Mouse (Mus musculus) liver, embryonic 12.5 days (tissue): ENCODE data around the gene Il18. TPM values are rescaled to one million over a fixed set of nuclear protein-coding genes. Genes with fewer than 3 reads are reported as not detected.
A peak's percentile ranks its signal among the peaks of the same experiment; 100 is the strongest.

Experiments used
- ATAC-seq: fragments of 200-750 bp; cut with Nextera tagmentation; 2 replicates; pipeline ENCODE4 v1.8.0; 2017; ENCODE audit warnings: moderate number of reproducible peaks, mild to moderate bottlenecking, moderate library complexity
- H3K27ac ChIP-seq: fragments of 300-500 bp; sonication (generic); 2 replicates; pipeline ENCODE4 v1.5.1; 2016; ENCODE audit warnings: mild to moderate bottlenecking
- H3K27me3 ChIP-seq: fragments of 300-500 bp; sonication (generic); replicated peaks from 2 replicates; pipeline ENCODE4 v1.6.1; 2016; ENCODE audit warnings: mild to moderate bottlenecking, moderate library complexity
- H3K36me3 ChIP-seq: fragments of 300-500 bp; sonication (generic); 2 replicates; pipeline ENCODE4 v1.6.1; 2016; ENCODE audit warnings: mild to moderate bottlenecking, moderate library complexity
- H3K4me1 ChIP-seq: fragments of 300-500 bp; sonication (generic); 2 replicates; pipeline ENCODE4 v1.6.1; 2016
- H3K4me2 ChIP-seq: fragments of 300-500 bp; sonication (generic); 2 replicates; pipeline ENCODE4 v1.6.1; 2016; ENCODE audit warnings: mild to moderate bottlenecking, moderate library complexity
- H3K4me3 ChIP-seq: fragments of 300-500 bp; sonication (generic); 2 replicates; pipeline ENCODE4 v1.5.1; 2016; ENCODE audit warnings: mild to moderate bottlenecking, moderate library complexity
- H3K9ac ChIP-seq: fragments of 300-500 bp; sonication (generic); 2 replicates; pipeline ENCODE4 v1.6.1; 2016; ENCODE audit warnings: mild to moderate bottlenecking, moderate library complexity
- H3K9me3 ChIP-seq: fragments of 300-500 bp; sonication (generic); replicated peaks from 2 replicates; pipeline ENCODE4 v1.6.1; 2016; ENCODE audit warnings: mild to moderate bottlenecking, moderate library complexity
- WGBS: fragments of 180-500 bp; shearing (Covaris S2); methylation state at CpG from one replicate; pipeline ENCODE4 v1.1.7; 2016; ENCODE audit not compliant: insufficient replicate concordance; 5-methylcytosine and 5-hydroxymethylcytosine counted together
- polyA plus RNA-seq: library from polyadenylated mRNA; unstranded; fragments of >200 nt; fragmentation: Nextera tagmentation; extraction: Ambion mirVana; gene quantifications from 2 replicates; pipeline ENCODE4 v1.2.1, GENCODE M21; 2016

The Il18 gene
- polyA plus RNA-seq, 1 experiment from 2014 or later = 3.1 TPM

- H3K27me3 ChIP-seq = no peaks in the 10 kb centered on the region
- no peak overlapping the region for H3K4me2 ChIP-seq
These were observed 23.7 kb upstream of the Il18 start for GRCm38 (mm10) chr9:50530890-50531289.

GRCm38 (mm10) chr9:50533328-50533727 lies 21.3 kb upstream of the Il18 start:
- 38% methylated on average over 11 of the region's 11 CpGs for WGBS
- Histone ChIP-seq H3K4me1 (0 out of 2 replicates have a peak, but pooled peaks cover 10% of the 10 kb centered on the region), H3K9ac (no peak overlapping the region), H3K4me2 (peak overlapping the region; percentile 26), H3K27me3 (no peaks in the 10 kb centered on the region), H3K4me3 (no peak overlapping the region), H3K27ac (0 out of 2 replicates have a peak overlapping the region, but pooled peaks have one; percentile 7), H3K36me3 (no peaks in the 10 kb centered on the region), H3K9me3 (no peaks in the 10 kb centered on the region)
- ATAC-seq = no peak

More at GRCm38 (mm10) chr9:50530890-50531289, 23.7 kb upstream of the Il18 start:
- Histone ChIP-seq H3K4me1 (peaks cover 27% of the 10 kb centered on the region), H3K9ac (no peak overlapping the region), H3K36me3 (no peaks in the 10 kb centered on the region), H3K4me3 (no peak overlapping the region), H3K9me3 (no peaks in the 10 kb centered on the region), H3K27ac (no peak overlapping the region)
- 34% methylated on average over 2 of the region's 2 CpGs for WGBS
- ATAC-seq = no peak

DNA sequence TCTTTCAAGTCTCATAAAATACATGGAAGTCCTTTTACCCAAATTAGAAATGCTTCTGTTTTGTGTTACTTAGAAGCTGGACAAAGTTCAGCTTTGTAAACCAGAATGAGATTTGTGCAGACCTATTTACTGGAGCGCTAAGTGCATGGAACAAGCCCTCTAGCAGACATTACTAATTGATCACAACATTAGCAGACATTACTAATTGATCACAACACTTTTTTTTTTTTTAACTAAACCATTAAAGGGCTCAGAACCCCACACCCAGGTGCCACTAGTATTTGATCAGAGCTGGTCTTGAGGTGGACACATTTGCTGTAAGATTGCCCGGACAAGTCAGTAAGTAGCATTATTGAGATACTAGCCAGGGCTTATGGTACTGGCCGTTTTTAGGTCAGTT lies 20.8 kb upstream of the Il18 start:
- peak overlapping the region; percentile 26 for H3K4me2 ChIP-seq
- 64% methylated on average over 3 of the region's 3 CpGs for WGBS
- H3K9ac ChIP-seq = no peak overlapping the region
- ATAC-seq = no peak
- H3K27ac ChIP-seq = 0 out of 2 replicates have a peak overlapping the region, but pooled peaks have one; percentile 7
- no peaks in the 10 kb centered on the region for H3K27me3 ChIP-seq
- no peak overlapping the region for H3K4me3 ChIP-seq
- no peaks in the 10 kb centered on the region for H3K36me3 ChIP-seq
- H3K9me3 ChIP-seq = no peaks in the 10 kb centered on the region
- H3K4me1 ChIP-seq = peaks cover 15% of the 10 kb centered on the region; the same call in 1 of the 2 replicates

DNA sequence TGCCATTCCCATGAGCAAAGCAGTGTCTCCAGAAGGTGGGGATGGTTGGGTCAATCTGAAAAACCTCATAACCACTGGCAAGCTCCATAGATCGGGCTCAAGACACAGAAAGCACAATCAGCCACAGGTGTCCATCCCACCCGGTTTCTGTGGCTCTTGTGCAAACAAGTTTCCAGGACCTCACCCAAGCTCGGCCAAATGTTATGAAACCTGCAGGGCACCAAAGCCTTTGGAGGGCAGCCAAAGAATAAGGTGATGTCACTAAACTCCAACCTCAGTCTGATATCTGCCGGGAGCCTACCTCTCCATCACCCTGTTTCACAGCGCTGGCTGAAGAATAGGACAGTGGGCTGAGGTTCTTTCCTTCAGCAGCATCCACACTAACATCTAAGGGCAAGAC lies 18.7 kb upstream of the Il18 start:
- Histone ChIP-seq H3K4me2 (no peak overlapping the region), H3K4me3 (no peak overlapping the region), H3K9ac (no peak overlapping the region), H3K36me3 (no peaks in the 10 kb centered on the region), H3K27me3 (no peaks in the 10 kb centered on the region), H3K27ac (no peak overlapping the region), H3K9me3 (no peaks in the 10 kb centered on the region), H3K4me1 (peaks cover 19% of the 10 kb centered on the region; the same call in 1 of the 2 replicates)
- WGBS = 74% methylated on average over 5 of the region's 5 CpGs
- ATAC-seq = no peak

DNA sequence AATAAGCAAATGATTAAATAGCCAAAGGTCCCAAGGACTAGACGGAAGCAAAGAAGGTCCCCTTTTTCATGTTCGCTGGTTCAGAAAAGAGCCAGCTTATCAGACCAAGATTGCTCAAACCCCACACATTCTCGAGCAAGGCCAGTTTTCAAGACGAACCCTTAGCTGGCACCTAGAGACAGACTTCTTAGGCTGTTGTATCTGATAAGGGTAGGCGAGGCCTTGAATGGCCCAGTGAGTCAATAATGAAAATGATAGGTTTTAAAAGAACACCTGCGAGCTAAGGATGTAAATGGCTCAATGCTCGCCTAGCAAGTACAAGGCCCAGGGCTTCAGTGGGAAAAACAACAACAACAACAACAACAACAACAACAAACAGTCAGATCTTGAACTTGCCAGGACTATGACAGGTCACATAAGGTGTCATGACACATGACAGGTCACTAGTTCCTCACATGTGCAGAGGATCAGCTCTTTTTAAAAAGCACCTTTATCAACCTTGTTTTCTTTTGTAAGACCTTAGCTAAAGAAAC lies 18.0 kb upstream of the Il18 start:
- Histone ChIP-seq H3K4me2 (no peak overlapping the region), H3K4me3 (no peak overlapping the region), H3K4me1 (peaks cover 19% of the 10 kb centered on the region; the same call in 1 of the 2 replicates), H3K27ac (no peak overlapping the region), H3K9ac (no peak overlapping the region), H3K9me3 (no peaks in the 10 kb centered on the region), H3K27me3 (no peaks in the 10 kb centered on the region), H3K36me3 (no peaks in the 10 kb centered on the region)
- no peak for ATAC-seq
- WGBS = 46% methylated on average over 7 of the region's 7 CpGs

DNA sequence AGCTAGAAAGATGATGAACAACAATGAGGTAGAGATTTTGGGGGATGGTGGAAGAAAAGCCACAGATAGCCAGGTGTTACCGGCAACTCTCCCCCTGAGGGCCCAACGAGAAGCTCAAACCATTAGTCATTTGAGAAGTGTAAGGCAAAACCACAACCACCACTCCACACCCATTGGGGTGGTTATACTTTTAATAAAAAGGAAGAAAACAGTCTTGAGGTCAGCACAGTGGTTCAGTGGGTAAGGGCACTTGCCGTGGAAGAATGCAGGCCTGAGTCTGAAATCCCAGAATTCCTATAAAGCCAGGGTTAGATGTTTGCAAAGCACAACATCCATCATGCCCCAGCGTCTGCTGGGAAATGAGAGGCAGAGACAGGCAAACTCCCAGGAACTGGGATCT lies 17.3 kb upstream of the Il18 start:
- no peaks in the 10 kb centered on the region for H3K36me3 ChIP-seq
- H3K4me1 ChIP-seq = peaks cover 19% of the 10 kb centered on the region; the same call in 1 of the 2 replicates
- ATAC-seq = no peak
- no peak overlapping the region for H3K4me2 ChIP-seq
- H3K9me3 ChIP-seq = no peaks in the 10 kb centered on the region
- H3K9ac ChIP-seq = no peak overlapping the region
- 39% methylated on average over 4 of the region's 4 CpGs for WGBS
- no peak overlapping the region for H3K4me3 ChIP-seq
- no peaks in the 10 kb centered on the region for H3K27me3 ChIP-seq
- H3K27ac ChIP-seq = no peak overlapping the region

DNA sequence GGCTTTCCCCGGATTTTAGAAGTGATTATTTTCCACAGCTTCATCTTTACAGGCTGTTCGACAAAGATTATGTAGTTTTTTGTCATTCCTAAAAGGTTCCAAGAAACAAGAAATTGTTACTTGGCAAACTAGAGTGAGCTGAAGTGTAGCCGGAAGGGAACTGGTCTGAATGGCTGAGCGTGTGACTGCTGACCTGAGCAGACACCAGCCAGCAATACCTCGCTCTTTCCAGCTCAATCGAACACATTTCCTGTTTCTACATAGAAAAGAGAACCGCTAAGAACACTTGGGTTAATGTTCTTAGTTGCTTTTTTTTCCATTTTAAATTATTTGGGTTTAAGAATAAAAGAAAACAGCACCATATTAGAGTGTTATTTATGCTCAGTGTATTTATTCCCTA lies 14.5 kb upstream of the Il18 start:
- H3K36me3 ChIP-seq = no peaks in the 10 kb centered on the region
- H3K9me3 ChIP-seq = no peaks in the 10 kb centered on the region
- no peaks in the 10 kb centered on the region for H3K27me3 ChIP-seq
- H3K4me2 ChIP-seq = no peak overlapping the region
- no peak overlapping the region for H3K9ac ChIP-seq
- H3K4me3 ChIP-seq = no peak overlapping the region
- H3K27ac ChIP-seq = no peak overlapping the region
- ATAC-seq = no peak
- peaks cover 9% of the 10 kb centered on the region; the same call in 1 of the 2 replicates for H3K4me1 ChIP-seq
- WGBS = 33% methylated on average over 7 of the region's 7 CpGs

DNA sequence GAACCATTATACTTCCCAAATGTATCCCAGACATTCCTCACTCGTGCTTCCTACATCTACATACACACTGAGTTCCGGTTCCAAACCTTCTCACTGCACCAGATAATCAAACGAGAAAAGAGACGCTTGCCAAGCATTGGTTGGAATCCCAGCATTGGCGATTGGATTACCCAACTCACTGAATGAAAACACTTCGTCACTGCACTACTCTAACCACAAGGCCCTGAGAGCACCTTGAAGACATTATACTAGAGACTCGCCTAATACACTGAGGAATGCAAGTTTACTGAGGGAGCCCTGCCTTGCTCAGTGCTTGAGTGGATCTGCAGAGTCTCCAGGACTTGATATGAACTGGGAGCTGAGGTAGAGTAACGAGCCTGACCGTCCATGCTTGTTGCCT lies 12.2 kb upstream of the Il18 start:
- 62% methylated on average over 9 of the region's 9 CpGs for WGBS
- H3K4me1 ChIP-seq = peaks cover 9% of the 10 kb centered on the region; the same call in 1 of the 2 replicates
- H3K4me3 ChIP-seq = no peak overlapping the region
- H3K27ac ChIP-seq = no peak overlapping the region
- no peaks in the 10 kb centered on the region for H3K36me3 ChIP-seq
- no peaks in the 10 kb centered on the region for H3K9me3 ChIP-seq
- no peak for ATAC-seq
- no peak overlapping the region for H3K9ac ChIP-seq
- no peak overlapping the region for H3K4me2 ChIP-seq
- H3K27me3 ChIP-seq = no peaks in the 10 kb centered on the region

DNA sequence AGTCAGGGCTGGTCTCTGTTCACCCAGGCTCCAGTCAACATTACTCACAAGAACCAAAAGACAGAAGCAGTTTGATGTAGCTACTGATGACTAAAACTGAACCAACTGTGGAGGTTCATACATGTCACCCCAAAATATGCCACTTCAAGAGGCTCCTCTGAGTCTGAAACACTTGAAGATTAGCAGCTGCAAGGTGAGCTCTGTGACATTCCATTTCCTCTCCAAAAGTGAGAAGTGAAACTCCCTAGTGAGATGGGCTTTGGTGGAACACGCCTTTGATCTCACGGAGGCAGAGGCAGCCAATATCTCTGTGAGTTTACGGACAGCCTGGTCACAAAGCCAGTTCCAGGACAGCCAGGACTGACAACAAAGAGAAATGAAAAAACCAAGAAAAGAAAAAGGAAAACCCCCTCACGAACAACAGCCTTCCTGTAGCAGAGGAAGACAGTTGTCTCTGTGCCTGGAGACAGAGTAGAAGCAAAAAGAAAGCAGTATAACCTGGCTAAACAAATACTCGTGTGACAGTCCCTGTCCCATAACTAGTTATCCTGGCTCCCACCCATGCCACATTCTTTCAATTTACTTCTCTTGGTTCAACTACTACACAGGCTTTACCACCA lies 6.7 kb upstream of the Il18 start:
- H3K4me3 ChIP-seq = no peak overlapping the region
- no peaks in the 10 kb centered on the region for H3K27me3 ChIP-seq
- no peaks in the 10 kb centered on the region for H3K36me3 ChIP-seq
- WGBS = 33% methylated on average over 5 of the region's 5 CpGs
- H3K27ac ChIP-seq = no peak overlapping the region
- no peaks in the 10 kb centered on the region for H3K4me1 ChIP-seq
- no peak overlapping the region for H3K4me2 ChIP-seq
- H3K9ac ChIP-seq = no peak overlapping the region
- no peaks in the 10 kb centered on the region for H3K9me3 ChIP-seq
- no peak for ATAC-seq

DNA sequence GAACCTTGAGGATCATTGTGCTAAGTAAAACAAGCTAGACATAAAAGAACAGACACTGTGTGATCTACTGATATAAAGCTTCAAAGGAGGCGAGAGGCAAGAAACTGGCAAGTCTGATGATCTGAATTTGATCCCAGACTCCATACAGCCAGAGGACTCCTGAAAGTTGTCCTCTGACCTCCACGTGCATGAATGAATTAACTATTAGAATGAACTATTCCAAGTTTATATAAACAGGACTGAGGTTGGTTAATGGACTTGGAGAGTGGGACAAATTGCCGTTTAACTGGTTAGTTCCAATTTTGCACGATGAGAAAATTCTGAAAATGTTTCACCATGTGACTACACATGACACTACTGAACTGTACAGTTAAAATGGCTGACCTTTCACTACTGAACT lies 5.7 kb upstream of the Il18 start:
- ATAC-seq = no peak
- Histone ChIP-seq H3K4me2 (no peak overlapping the region), H3K9me3 (no peaks in the 10 kb centered on the region), H3K4me1 (no peaks in the 10 kb centered on the region), H3K27me3 (no peaks in the 10 kb centered on the region), H3K4me3 (no peak overlapping the region), H3K27ac (no peak overlapping the region), H3K9ac (no peak overlapping the region), H3K36me3 (no peaks in the 10 kb centered on the region)
- 69% methylated on average over 4 of the region's 4 CpGs for WGBS

DNA sequence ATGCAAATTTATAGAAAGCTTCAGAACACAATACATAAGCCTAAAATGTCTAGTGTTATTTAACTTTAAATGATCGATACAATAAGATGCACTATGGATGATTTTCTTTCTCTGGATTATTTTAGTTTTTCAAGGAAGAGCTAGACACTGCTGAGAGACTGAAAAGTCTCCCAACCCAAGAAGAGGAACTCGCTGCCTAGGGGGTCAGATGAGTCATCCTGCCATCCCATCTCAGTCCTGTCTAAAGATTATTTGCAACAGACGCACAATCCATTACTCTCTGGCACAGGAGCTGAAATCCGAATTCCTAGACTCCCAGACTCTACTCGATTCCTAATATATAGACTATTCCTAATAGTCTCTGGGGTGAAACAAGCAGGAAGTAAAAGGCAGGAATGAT lies 2.4 kb upstream of the Il18 start:
- Histone ChIP-seq H3K36me3 (no peaks in the 10 kb centered on the region), H3K9ac (no peak overlapping the region), H3K27me3 (0 out of 2 replicates have a peak, but pooled peaks cover 3% of the 10 kb centered on the region), H3K4me1 (no peaks in the 10 kb centered on the region), H3K4me2 (no peak overlapping the region), H3K27ac (no peak overlapping the region), H3K4me3 (no peak overlapping the region), H3K9me3 (no peaks in the 10 kb centered on the region)
- 39% methylated on average over 5 of the region's 5 CpGs for WGBS
- ATAC-seq = no peak

GRCm38 (mm10) chr9:50553547-50553946 lies 1.1 kb upstream of the Il18 start:
- Histone ChIP-seq H3K9me3 (no peaks in the 10 kb centered on the region), H3K36me3 (no peaks in the 10 kb centered on the region), H3K4me3 (no peak overlapping the region), H3K4me1 (no peaks in the 10 kb centered on the region), H3K4me2 (no peak overlapping the region), H3K9ac (no peak overlapping the region), H3K27me3 (0 out of 2 replicates have a peak, but pooled peaks cover 3% of the 10 kb centered on the region), H3K27ac (no peak overlapping the region)
- no peak for ATAC-seq
- 28% methylated on average over 2 of the region's 2 CpGs for WGBS
